In the genomic region with DNA sequence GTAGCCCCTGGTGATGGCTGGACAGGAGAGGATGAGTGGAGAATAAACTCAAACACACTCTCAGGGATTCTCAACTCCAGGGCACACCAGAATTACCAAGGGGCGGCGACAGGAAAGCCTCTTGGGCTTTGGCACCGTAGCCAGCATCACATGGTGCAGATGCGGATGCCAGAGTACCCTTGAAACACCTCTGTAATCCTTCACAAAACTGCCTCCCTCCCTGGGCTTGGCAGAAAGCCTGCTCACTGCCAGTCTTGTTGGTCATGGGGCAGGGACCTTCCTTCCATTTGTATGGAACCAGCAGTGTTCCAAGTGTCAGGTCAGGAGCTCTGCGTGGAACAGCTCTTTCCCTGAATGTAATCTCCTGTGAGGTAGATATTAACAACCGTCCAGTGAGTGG, we compare ENCODE assay signal across 20 mouse cellular contexts. TPM values are rescaled to one million over a fixed set of nuclear protein-coding genes. Genes with fewer than 3 reads are reported as not detected.
A peak's percentile ranks its signal among the peaks of the same experiment; 100 is the strongest.
DNase-seq lines count a peak whose midpoint lies in the region; ATAC-seq lines count a peak whose summit lies in the region.
"Had no signal": no experiment of that assay in that cellular context is flagged by ENCODE, and none has a peak within 500 bp of the region (broad histone marks: within the 10 kb centered on the region; RNA-seq: fewer than 3 reads in every experiment).

No protein-coding gene starts in this region.

- H3K4me2 ChIP-seq in heart, embryonic 11.5 days = no peak overlapping the region
- H3K4me2 ChIP-seq: embryonic facial prominence, embryonic 13.5 days; intestine, embryonic 15.5 days; liver, embryonic 12.5 days; stomach, embryonic 15.5 days had no signal

- intact Hi-C loops in left cerebral cortex, postnatal 10 days (cut with DNase I) = no loop called here

- H3K27me3 ChIP-seq in heart, embryonic 11.5 days (ENCODE audit: control insufficient read depth, insufficient read depth, low read length) = peaks cover 2% of the 10 kb centered on the region; the same call in 1 of the 2 replicates
- H3K27me3 ChIP-seq: embryonic facial prominence, embryonic 13.5 days; intestine, embryonic 15.5 days; stomach, embryonic 15.5 days had no signal

- DNase-seq in heart, adult 11 months = peak; percentile 95
- peak; percentile 84 for DNase-seq in kidney, adult 9 months
- DNase-seq in kidney, postnatal 10 days = no peak
- DNase-seq in NIH3T3 (ENCODE audit: low read depth) = peak; percentile 50
- peak; percentile 75 for DNase-seq in heart, postnatal 4 days
- no peak for DNase-seq in left cerebral cortex, postnatal 10 days (ENCODE audit: extremely low spot score in 1 of 2, low spot score in 2 of 2)
- DNase-seq: cerebellum, adult 11 months; cerebellum, postnatal 36 days; gastrocnemius, postnatal 36 days; left cerebral cortex, postnatal 4 days; spleen, adult 18-20 months had no signal

- no peaks in the 10 kb centered on the region for H3K36me3 ChIP-seq in heart, embryonic 11.5 days (ENCODE audit: control insufficient read depth, insufficient read depth, low read length)
- H3K36me3 ChIP-seq: embryonic facial prominence, embryonic 13.5 days; hindbrain, embryonic 10.5 days; intestine, embryonic 15.5 days; liver, embryonic 12.5 days; stomach, embryonic 15.5 days had no signal

- H3K4me1 ChIP-seq in heart, embryonic 11.5 days (ENCODE audit: control insufficient read depth, insufficient read depth, low read length) = 0 out of 2 replicates have a peak, but pooled peaks cover 3% of the 10 kb centered on the region
- H3K4me1 ChIP-seq: liver, embryonic 12.5 days had no signal

- H3K27ac ChIP-seq in heart, embryonic 11.5 days (ENCODE audit: low read depth, low read length) = no peak overlapping the region
- H3K27ac ChIP-seq: embryonic facial prominence, embryonic 13.5 days; hindbrain, embryonic 10.5 days; intestine, embryonic 15.5 days; liver, embryonic 12.5 days; stomach, embryonic 15.5 days had no signal

- ATAC-seq in heart, embryonic 11.5 days (replicated peaks; ENCODE audit: insufficient number of reproducible peaks, low FRiP score, low TSS enrichment) = no peak
- ATAC-seq in inflammation-experienced regulatory T-cells, adult 6 months = no peak
- ATAC-seq: intestine, embryonic 15.5 days; liver, embryonic 12.5 days; lung, postnatal 0 days had no signal

- 72% methylated on average over 6 of the region's 6 CpGs for WGBS in heart, embryonic 11.5 days (ENCODE audit: insufficient replicate concordance)

- H3K9ac ChIP-seq in heart, embryonic 11.5 days (ENCODE audit: low read depth, low read length) = no peak overlapping the region
- H3K9ac ChIP-seq: embryonic facial prominence, embryonic 13.5 days; intestine, embryonic 15.5 days; liver, embryonic 12.5 days; stomach, embryonic 15.5 days had no signal

- H3K9me3 ChIP-seq in heart, embryonic 11.5 days (replicated peaks; ENCODE audit: control insufficient read depth, low read length) = no peaks in the 10 kb centered on the region
- H3K9me3 ChIP-seq: embryonic facial prominence, embryonic 13.5 days; hindbrain, embryonic 10.5 days; intestine, embryonic 15.5 days; liver, embryonic 12.5 days; stomach, embryonic 15.5 days had no signal

- H3K4me3 ChIP-seq in heart, embryonic 11.5 days (ENCODE audit: low read depth, low read length) = no peak overlapping the region
- H3K4me3 ChIP-seq: embryonic facial prominence, embryonic 13.5 days; hindbrain, embryonic 10.5 days; intestine, embryonic 15.5 days; liver, embryonic 12.5 days; stomach, embryonic 15.5 days had no signal

RNA-seq across cellular contexts. Expression of a gene that starts 15.5 kb away (rescaled TPM):
- polyA plus RNA-seq in heart, embryonic 11.5 days (2014; fragmentation: Nextera tagmentation; extraction: Ambion mirVana) = 0.14 and 0.24 TPM in 2 replicates
- 1 to 10 TPM; 1.9 TPM for total RNA-seq in heart, postnatal 4 days (2021)
- under 1 TPM; 0.15 to 0.38 (median 0.17) TPM for polyA plus RNA-seq in inflammation-experienced regulatory T-cells, adult 6 months (2017; shearing (Covaris generic))
- total RNA-seq in left cerebral cortex, postnatal 10 days (2021) = under 1 TPM; 0.47 to 0.51 TPM
- total RNA-seq: neutrophil, adult 5-6 weeks had no signal

Comparison
In these comparisons a context has a peak if more than half of its experiments do, and no peak if none do; other contexts are left out.
1. DNase-seq: peak in heart, adult 11 months (single experiment), kidney, adult 9 months (single experiment), NIH3T3 (single experiment) and heart, postnatal 4 days (single experiment); none in kidney, postnatal 10 days (single experiment) and left cerebral cortex, postnatal 10 days (0 of 2).